Mouse (Mus musculus): ENCODE results near the gene Apbb1. TPM values are rescaled to one million over a fixed set of nuclear protein-coding genes. Genes with fewer than 3 reads are reported as not detected.
A peak's percentile ranks its signal among the peaks of the same experiment; 100 is the strongest.

The Apbb1 gene
- polyA plus RNA-seq, 1 experiment from 2014 or later = 31.4 TPM

DNA sequence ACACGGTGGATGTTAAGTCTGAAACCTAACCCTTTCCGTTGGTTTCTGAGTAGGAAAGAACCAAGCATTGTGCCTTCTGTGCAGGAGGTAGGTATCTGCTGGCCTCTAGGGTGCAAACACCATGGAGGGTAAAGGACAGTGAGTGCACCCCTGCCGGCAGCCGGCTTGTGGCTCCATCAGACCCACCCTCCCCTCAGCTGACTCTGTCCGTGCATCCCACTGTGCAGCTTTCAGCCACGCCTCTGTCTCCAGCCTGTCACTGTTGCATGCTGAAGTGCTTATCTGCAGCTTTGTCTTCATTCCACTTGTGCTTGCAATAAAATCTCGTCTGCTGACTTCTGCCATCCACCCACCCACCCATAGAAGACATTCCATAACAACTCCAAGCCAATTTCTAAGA, 8.6 kb upstream of the Apbb1 start:
- ATAC-seq (replicated peaks; ENCODE audit: low FRiP score, low read depth) = no peak
- H3K27me3 ChIP-seq (ENCODE audit: insufficient read depth, low read length) = no peaks in the 10 kb centered on the region
- no peak overlapping the region for H3K4me3 ChIP-seq (replicated peaks; ENCODE audit: low read depth, low read length)
- H3K4me2 ChIP-seq (ENCODE audit: low read length) = no peak overlapping the region
- DNase-seq (ENCODE audit: low spot score) = no peak
- H3K9me3 ChIP-seq (replicated peaks; ENCODE audit: low read length) = no peaks in the 10 kb centered on the region
- no peak overlapping the region for H3K27ac ChIP-seq
- no peaks in the 10 kb centered on the region for H3K4me1 ChIP-seq (replicated peaks; ENCODE audit: insufficient read depth, low read length)
- no peaks in the 10 kb centered on the region for H3K36me3 ChIP-seq (ENCODE audit: insufficient read depth, low read length)
- 41% methylated on average over 7 of the region's 7 CpGs for WGBS
- TF ChIP-seq CTCF (IDR thresholded peaks at IDR 0.05; ENCODE audit: low read depth) = no peak
- no peak overlapping the region for H3K9ac ChIP-seq (ENCODE audit: low read depth, low read length)

DNA sequence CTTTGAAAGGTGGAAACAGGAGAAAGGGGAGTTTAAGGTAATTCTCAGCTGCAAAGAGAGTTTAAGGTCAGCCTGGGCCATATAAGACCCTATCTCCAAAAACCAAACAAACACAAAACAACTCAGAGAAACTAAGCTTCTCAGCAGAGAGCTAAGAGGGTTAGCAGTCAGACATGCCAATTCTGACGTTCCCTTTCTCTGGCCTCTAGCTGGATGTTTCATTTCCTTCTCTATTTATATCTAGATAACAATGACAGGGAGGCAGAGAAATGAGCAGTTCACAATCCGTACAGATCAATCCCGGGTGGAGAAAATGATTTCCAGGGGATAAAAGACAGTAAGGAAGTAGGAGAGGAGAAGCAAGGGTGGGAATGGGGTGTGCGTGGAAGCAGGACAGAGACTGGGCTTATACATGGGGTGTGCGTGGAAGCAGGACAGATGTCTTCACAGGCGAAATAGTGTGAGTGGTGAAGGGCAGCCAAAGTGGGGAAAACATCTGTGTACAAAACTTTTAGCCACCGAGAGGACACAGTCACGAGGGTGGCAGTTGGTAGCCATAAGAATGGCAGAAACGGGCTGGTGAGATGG, 7.0 kb upstream of the Apbb1 start:
- Histone ChIP-seq H3K4me2 (ENCODE audit: low read length) (no peak overlapping the region), H3K4me1 (replicated peaks; ENCODE audit: insufficient read depth, low read length) (no peaks in the 10 kb centered on the region), H3K36me3 (ENCODE audit: insufficient read depth, low read length) (no peaks in the 10 kb centered on the region), H3K9me3 (replicated peaks; ENCODE audit: low read length) (no peaks in the 10 kb centered on the region), H3K27ac (no peak overlapping the region), H3K4me3 (replicated peaks; ENCODE audit: low read depth, low read length) (no peak overlapping the region), H3K27me3 (ENCODE audit: insufficient read depth, low read length) (no peaks in the 10 kb centered on the region), H3K9ac (ENCODE audit: low read depth, low read length) (no peak overlapping the region)
- no peak for TF ChIP-seq CTCF (IDR thresholded peaks at IDR 0.05; ENCODE audit: low read depth)
- ATAC-seq (replicated peaks; ENCODE audit: low FRiP score, low read depth) = no peak
- 59% methylated on average over 9 of the region's 9 CpGs for WGBS
- DNase-seq (ENCODE audit: low spot score) = no peak

DNA sequence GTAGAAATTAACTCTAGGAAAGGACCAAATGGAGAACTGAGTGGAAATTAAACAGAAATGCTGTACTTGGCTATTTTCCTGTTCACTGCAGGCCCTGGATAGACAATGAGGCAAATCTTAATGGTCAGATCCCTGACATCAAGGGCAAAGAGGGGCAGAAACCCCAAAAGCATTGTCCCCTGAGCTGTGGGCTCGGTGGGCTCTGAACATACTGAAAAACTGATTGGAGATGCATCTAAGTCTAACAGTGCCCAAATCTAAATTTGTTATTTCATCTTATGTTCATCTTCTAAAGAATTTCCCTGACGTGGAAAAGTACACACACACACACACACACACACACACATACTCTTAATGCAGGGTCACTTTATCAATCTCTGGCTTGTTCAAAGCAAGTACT, 506 bp upstream of the Apbb1 start:
- ATAC-seq (replicated peaks; ENCODE audit: low FRiP score, low read depth) = no peak
- TF ChIP-seq CTCF (IDR thresholded peaks at IDR 0.05; ENCODE audit: low read depth) = no peak
- no peak overlapping the region for H3K4me3 ChIP-seq (replicated peaks; ENCODE audit: low read depth, low read length)
- no peak for DNase-seq (ENCODE audit: low spot score)
- WGBS = 87% methylated on average over 2 of the region's 2 CpGs
- no peak overlapping the region for H3K27ac ChIP-seq
- H3K4me1 ChIP-seq (replicated peaks; ENCODE audit: insufficient read depth, low read length) = no peaks in the 10 kb centered on the region
- no peak overlapping the region for H3K9ac ChIP-seq (ENCODE audit: low read depth, low read length)
- H3K36me3 ChIP-seq (ENCODE audit: insufficient read depth, low read length) = no peaks in the 10 kb centered on the region
- peak overlapping the region; percentile 74 for H3K4me2 ChIP-seq (ENCODE audit: low read length)
- H3K9me3 ChIP-seq (replicated peaks; ENCODE audit: low read length) = no peaks in the 10 kb centered on the region
- H3K27me3 ChIP-seq (ENCODE audit: insufficient read depth, low read length) = no peaks in the 10 kb centered on the region

DNA sequence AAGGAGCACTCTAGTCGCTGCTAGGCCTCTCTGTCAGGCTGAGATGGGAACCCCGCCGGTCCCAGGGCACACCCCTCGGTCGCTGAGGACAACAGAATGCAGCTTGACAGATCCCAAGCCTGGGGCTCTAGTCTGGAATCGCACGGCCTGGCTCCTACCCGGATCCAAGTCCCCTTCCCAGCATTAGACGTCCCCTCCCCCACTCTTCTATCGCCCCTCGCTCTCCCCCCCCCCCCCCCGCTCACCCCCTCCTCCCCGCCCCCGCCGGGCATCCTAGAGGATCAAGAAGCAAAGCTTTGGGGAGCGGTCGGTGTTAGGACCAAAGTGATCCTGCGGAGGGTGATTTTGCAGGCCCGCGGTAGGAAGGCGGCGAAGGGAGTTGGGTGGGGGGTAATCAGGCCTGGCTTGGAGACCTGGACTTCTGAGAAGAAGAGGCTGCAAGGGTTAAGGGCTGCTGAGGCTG, 795 bp downstream of the Apbb1 start:
- Histone ChIP-seq H3K4me1 (replicated peaks; ENCODE audit: insufficient read depth, low read length) (no peaks in the 10 kb centered on the region), H3K27ac (peak overlapping the region; percentile 57), H3K4me3 (replicated peaks; ENCODE audit: low read depth, low read length) (peak overlapping the region; percentile 80), H3K4me2 (ENCODE audit: low read length) (peak overlapping the region; percentile 74), H3K9ac (ENCODE audit: low read depth, low read length) (peak overlapping the region; percentile 73), H3K27me3 (ENCODE audit: insufficient read depth, low read length) (no peaks in the 10 kb centered on the region), H3K9me3 (replicated peaks; ENCODE audit: low read length) (no peaks in the 10 kb centered on the region), H3K36me3 (ENCODE audit: insufficient read depth, low read length) (no peaks in the 10 kb centered on the region)
- WGBS = under 1% methylated on average over 16 of the region's 22 CpGs
- DNase-seq (ENCODE audit: low spot score) (peak; percentile 36), ATAC-seq (replicated peaks; ENCODE audit: low FRiP score, low read depth) (peak; percentile 23; the same call in 1 of the 2 replicates)
- no peak for TF ChIP-seq CTCF (IDR thresholded peaks at IDR 0.05; ENCODE audit: low read depth)

DNA sequence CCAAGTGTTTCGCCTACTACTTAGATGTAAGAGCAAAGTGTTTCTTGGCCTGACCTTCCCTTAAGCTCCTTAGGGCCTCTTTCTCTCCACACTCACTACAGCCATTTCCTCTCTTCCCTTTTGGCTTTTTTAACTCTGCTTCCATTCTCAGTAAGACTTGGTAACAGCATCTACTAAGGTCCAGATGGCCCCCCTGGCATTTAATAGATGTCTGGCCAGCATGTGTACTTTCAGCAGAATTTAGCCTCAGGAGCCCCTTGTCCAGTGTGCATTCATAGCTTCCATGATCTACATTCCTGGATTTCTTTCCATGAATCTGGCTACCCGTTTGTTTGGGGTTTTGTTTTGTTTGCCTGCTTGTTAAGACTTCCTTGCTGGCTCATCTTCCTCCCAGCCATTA, 3.0 kb downstream of the Apbb1 start:
- H3K4me1 ChIP-seq (replicated peaks; ENCODE audit: insufficient read depth, low read length) = no peaks in the 10 kb centered on the region
- H3K4me2 ChIP-seq (ENCODE audit: low read length) = no peak overlapping the region
- no peak for TF ChIP-seq CTCF (IDR thresholded peaks at IDR 0.05; ENCODE audit: low read depth)
- no peaks in the 10 kb centered on the region for H3K9me3 ChIP-seq (replicated peaks; ENCODE audit: low read length)
- no peak overlapping the region for H3K4me3 ChIP-seq (replicated peaks; ENCODE audit: low read depth, low read length)
- H3K27me3 ChIP-seq (ENCODE audit: insufficient read depth, low read length) = no peaks in the 10 kb centered on the region
- no peak overlapping the region for H3K27ac ChIP-seq
- ATAC-seq (replicated peaks; ENCODE audit: low FRiP score, low read depth) = no peak
- no peak for DNase-seq (ENCODE audit: low spot score)
- H3K9ac ChIP-seq (ENCODE audit: low read depth, low read length) = no peak overlapping the region
- WGBS = 84% methylated on average over 2 of the region's 2 CpGs
- peaks cover 6% of the 10 kb centered on the region; the same call in 1 of the 2 replicates for H3K36me3 ChIP-seq (ENCODE audit: insufficient read depth, low read length)

DNA sequence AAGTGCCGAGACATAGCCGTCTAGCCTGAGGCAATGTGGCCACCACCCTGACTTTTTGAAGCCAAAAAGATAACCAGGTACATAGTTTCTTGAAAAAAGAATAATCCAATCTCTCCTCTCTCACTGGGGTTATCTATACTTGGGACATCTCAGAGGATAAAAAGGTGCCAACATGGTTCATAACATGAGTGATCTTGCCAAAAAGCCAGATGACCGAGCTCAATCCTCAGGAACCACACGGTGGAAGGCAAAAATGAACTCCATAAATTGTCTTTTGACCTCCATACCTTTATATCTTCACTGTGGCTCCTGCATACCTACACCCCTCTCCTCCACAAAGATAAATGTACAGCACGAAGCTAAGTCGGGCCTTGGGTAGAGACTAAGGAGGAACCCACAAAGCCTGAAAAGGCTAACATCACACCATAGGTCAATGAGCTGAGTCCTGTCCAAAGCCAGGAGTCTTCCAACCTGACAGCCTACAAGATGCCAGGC, 4.0 kb downstream of the Apbb1 start:
- DNase-seq (ENCODE audit: low spot score) (no peak), ATAC-seq (replicated peaks; ENCODE audit: low FRiP score, low read depth) (no peak)
- Histone ChIP-seq H3K4me2 (ENCODE audit: low read length) (no peak overlapping the region), H3K36me3 (ENCODE audit: insufficient read depth, low read length) (peaks cover 9% of the 10 kb centered on the region; the same call in 1 of the 2 replicates), H3K9ac (ENCODE audit: low read depth, low read length) (no peak overlapping the region), H3K4me1 (replicated peaks; ENCODE audit: insufficient read depth, low read length) (no peaks in the 10 kb centered on the region), H3K4me3 (replicated peaks; ENCODE audit: low read depth, low read length) (no peak overlapping the region), H3K27me3 (ENCODE audit: insufficient read depth, low read length) (no peaks in the 10 kb centered on the region), H3K27ac (no peak overlapping the region), H3K9me3 (replicated peaks; ENCODE audit: low read length) (no peaks in the 10 kb centered on the region)
- 95% methylated on average over 6 of the region's 6 CpGs for whole genome bisulfite sequencing
- TF ChIP-seq CTCF (IDR thresholded peaks at IDR 0.05; ENCODE audit: low read depth) = no peak

Measured in kidney, postnatal 0 days (tissue).